Mouse (Mus musculus) frontal cortex, adult 2 months (tissue): ENCODE measurements at regions not wholly inside any gene's neighbourhood (a gene's known extent, or its start where the extent isn't known, plus 50 kb on each side); places are given as distances from the start of the nearest gene placed in this dataset.
"Not testable (repeated sequence)": the region's sequence is repeated elsewhere in the genome, so short reads cannot be mapped to it uniquely, and the experiment has no call there.

Experiments used
- DNase-seq, 2 experiments: peaks; one replicate each; pipeline ENCODE4 v3.0.0; 2022; ENCODE audit warnings: low spot score in 1 of 2; ENCODE audit errors: extremely low spot score in 1 of 2

GRCm38 (mm10) chr13:7007091-7007490 is 358.5 kb upstream of the Pfkp start:
- no peak for DNase-seq

- DNase-seq: peak in 1 of 2 experiments; percentile 5
Observed at GRCm38 (mm10) chr13:6998508-6999278, 350.1 kb upstream of the Pfkp start.

- no peak for DNase-seq
Observed at GRCm38 (mm10) chr13:6998094-6998493, 349.5 kb upstream of the Pfkp start.

GRCm38 (mm10) chr13:6992323-6992994 is 343.9 kb upstream of the Pfkp start:
- no peak for DNase-seq

GRCm38 (mm10) chr13:6991714-6992113 is 343.1 kb upstream of the Pfkp start:
- no peak for DNase-seq

GRCm38 (mm10) chr13:6985012-6985996 is 336.7 kb upstream of the Pfkp start:
- no peak for DNase-seq

- no peak for DNase-seq
Observed at GRCm38 (mm10) chr13:6955713-6956112, 307.1 kb upstream of the Pfkp start.

GRCm38 (mm10) chr13:6924136-6924535 is 275.6 kb upstream of the Pfkp start:
- no peak for DNase-seq

GRCm38 (mm10) chr13:6922357-6922721 is 273.8 kb upstream of the Pfkp start:
- no peak for DNase-seq

- no peak for DNase-seq
Observed at GRCm38 (mm10) chr13:6921691-6922356, 273.2 kb upstream of the Pfkp start.

- DNase-seq: no peak
Observed at GRCm38 (mm10) chr13:6906000-6906399, 257.4 kb upstream of the Pfkp start.

- DNase-seq: no peak
Observed at GRCm38 (mm10) chr13:6901682-6902081, 253.1 kb upstream of the Pfkp start.

- no peak for DNase-seq
Observed at GRCm38 (mm10) chr13:6897666-6898065, 249.1 kb upstream of the Pfkp start.

GRCm38 (mm10) chr13:6891458-6892076 is 243.0 kb upstream of the Pfkp start:
- DNase-seq: no peak

GRCm38 (mm10) chr13:6889446-6889845 is 240.9 kb upstream of the Pfkp start:
- DNase-seq: not testable (repeated sequence)

- DNase-seq: no peak
Observed at GRCm38 (mm10) chr13:6888381-6888780, 239.8 kb upstream of the Pfkp start.

- DNase-seq: no peak
Observed at GRCm38 (mm10) chr13:6877018-6877901, 228.7 kb upstream of the Pfkp start.

- no peak for DNase-seq
Observed at GRCm38 (mm10) chr13:6862186-6862585, 213.6 kb upstream of the Pfkp start.

- DNase-seq: no peak
Observed at GRCm38 (mm10) chr13:6859551-6859950, 211.0 kb upstream of the Pfkp start.
